Mouse (Mus musculus): ENCODE measurements at regions not wholly inside any gene's neighbourhood (a gene's known extent, or its start where the extent isn't known, plus 50 kb on each side); places are given as distances from the start of the nearest gene placed in this dataset.
A peak's percentile ranks its signal among the peaks of the same experiment; 100 is the strongest.

DNA sequence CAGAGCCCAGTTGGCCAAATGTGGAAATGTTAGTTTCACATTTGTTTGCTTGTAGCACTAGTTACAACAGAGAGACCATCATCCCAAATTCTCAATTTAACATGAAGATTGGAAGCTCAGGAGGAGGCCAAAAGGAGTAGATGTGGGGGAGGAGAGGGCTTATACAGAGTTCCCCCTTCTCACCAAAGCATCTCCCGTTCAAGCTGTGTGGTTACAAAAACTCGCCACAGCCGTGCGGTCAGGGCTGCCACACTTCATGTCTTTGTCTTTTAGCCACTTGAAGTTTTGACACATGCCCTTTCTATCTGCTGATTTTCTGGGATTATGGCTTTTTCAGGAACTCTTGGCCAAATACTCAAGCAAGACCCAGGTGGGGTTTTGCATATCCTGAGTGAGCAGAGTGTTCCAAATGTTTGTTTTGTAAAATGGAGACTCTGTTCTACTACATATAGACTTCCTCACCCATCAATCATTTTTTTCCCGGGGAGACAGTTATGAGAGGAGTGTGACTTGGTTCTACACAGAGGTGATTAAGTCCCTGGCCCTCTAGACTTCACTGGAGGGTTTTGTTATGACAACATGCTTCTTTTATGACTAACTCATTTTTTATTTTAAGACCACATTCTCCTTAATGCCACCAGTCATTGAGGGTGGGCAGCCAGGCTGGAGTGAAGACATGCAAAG is 605.4 kb upstream of the Sall1 start:
- no peak for DNase-seq (ENCODE audit: low spot score)

DNA sequence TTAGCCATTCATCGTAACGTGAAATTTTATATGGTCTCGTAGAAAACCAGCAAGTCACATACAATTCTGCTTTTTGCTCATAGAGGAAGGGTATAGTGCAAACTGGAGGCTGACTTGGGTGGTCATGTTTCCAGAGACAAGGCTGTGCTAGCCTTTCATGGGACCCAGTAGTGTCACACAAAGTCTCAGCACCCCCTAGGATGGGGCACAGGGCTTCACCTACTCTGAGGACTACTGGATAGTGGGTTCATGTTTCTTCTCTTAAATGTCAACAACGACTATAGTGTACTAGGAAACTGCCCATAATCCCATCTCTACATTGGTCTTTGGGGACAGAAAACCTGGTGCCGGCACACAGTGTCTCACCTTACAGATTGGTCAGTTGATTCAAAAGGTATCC is 603.0 kb upstream of the Sall1 start:
- no peak for DNase-seq (ENCODE audit: low spot score)

DNA sequence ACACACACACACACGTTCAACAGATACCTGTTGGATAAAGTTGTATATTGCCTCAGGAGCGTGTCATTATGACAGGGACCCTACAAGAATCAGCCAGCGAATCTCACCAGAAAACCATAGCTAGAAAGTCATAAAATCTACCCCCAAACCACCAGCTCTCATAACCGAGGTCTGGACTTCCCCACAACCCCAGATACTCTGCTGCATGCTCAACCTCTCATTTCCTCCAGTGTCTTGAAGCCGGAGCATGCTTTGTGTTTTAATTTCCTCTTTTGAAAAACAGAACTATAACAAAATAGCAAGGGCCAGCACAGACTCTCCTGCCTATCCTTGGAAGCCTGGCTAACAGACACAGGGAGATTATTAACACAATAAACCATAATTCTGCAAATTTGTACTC is 597.4 kb upstream of the Sall1 start:
- no peak for DNase-seq (ENCODE audit: low spot score)

DNA sequence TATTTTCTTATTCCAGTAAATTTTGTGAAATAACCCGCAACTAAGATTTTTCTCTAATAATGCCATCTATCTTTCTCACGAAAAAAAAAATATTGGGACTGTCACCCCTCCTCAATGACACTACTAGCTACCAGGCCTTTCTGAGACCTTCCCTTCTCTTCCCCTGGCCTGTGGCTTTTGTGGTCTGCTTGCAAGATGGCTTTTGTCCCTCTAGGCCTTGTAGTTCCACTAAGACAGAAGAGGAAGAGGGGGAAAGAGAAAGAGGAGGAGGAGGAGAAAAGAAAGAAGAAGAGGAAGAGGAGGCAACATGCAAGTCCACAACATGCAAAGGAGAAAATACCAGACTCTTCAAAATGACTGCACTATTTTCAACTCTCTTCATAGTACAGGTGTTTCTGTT is 590.9 kb upstream of the Sall1 start:
- DNase-seq (ENCODE audit: low spot score), result no peak

DNA sequence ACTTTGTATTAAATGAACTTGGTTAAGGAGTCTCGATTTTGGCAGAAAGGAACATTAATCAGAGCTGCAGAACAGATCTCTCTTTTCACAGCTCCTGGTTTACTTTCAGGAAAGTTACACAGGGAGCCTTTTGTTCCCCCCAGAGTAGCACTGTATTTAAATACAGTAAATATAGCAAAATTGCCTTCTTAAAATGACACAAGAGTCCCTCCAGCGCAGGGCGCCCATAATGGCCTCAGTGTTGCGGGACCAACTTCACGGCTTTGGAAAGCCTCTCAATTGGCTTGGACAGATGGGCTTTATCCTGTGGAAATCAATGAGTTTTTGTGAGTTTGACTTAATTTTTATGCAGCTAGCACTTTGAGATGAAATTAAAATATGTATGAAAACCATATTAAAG is 588.3 kb upstream of the Sall1 start:
- DNase-seq (ENCODE audit: low spot score), result no peak

DNA sequence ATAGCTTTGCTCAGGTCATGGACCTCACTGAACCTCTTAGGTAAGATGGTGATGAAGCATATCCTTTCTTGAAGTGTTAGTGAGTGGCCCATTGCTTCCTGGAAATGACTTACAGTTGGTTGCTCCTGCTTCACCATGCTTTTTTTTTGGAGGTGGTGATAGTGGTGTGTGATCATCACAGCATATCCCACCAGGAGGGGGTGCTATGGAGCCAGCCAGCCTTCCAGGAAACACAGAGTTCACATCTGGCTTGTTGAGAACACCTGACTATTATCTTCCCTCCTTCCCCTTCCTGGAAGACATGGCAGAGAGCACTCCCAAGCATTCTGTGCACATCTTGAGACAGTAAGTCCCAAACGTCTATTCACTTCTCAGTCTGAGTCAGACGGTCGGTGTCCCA is 586.6 kb upstream of the Sall1 start:
- no peak for DNase-seq (ENCODE audit: low spot score)

DNA sequence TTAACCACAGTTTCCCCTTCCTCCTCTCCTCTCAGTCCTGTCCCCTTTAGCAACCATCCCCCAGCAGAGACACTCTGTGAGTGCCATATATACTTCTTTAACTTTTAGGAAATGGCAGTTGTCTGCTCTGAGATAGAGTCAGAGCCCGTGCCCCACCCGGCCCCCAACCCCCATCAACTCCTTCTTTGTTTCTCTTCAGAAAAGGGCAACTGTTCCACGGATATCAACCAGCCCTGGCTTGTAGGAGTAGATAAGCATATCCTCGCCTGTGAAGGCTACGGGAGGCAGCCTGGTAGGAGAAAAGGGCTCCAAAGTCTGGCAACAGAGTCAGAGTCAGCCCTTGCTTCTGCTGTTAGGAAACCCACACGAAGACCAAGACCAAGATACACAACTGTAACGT is 574.1 kb upstream of the Sall1 start:
- no peak for DNase-seq (ENCODE audit: low spot score)

DNA sequence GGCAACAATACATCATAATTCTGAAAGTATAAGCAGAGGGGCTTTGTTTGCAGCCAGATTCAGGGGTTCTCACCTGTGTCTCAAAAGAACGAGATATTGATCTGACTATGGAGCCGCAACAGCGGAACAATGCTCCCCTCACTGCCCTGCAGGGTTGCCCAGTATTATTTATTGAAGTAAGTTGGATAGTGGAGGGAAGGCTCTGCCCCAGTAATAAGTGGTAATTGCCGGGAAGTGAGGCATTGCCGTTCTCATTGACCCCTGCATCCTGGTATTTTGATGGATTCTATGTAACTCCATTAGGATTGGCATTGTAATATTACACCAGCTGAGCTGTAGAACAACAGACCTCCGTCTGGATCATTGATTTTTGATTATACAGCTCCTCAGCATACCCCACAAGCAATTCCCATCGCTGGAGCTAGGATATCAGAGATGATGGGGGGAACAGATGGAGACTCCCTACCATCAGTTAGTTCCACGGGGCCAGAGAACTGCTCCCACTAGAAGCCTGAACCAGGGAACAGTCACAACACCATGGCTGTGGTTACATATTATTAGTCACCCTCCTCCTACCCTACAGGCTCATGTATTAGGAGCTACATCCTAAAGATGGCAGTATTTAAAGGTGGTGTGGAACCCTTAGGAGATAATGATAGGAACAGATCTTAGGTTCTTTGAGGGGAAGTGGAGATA is 572.0 kb upstream of the Sall1 start:
- DNase-seq (ENCODE audit: low spot score), result no peak

DNA sequence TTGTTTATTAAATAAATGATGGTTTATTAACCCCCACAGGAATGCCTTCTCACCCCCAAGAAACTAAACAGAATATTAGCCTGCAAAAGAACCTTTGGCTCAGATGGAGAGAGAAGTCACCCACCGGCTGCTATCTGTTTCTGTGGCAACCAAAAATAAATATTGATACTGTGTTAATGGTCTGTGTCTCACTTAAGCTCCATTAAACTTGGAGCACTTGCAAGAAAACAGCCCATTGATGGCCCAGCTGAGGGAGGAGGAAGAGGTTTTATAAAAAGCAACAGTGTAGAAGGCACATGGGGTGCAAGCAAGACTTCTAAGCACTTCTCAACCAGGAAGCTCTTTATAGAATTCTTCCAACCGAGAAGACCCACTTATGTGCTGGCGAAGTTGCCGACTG is 565.1 kb upstream of the Sall1 start:
- DNase-seq (ENCODE audit: low spot score), result no peak

DNA sequence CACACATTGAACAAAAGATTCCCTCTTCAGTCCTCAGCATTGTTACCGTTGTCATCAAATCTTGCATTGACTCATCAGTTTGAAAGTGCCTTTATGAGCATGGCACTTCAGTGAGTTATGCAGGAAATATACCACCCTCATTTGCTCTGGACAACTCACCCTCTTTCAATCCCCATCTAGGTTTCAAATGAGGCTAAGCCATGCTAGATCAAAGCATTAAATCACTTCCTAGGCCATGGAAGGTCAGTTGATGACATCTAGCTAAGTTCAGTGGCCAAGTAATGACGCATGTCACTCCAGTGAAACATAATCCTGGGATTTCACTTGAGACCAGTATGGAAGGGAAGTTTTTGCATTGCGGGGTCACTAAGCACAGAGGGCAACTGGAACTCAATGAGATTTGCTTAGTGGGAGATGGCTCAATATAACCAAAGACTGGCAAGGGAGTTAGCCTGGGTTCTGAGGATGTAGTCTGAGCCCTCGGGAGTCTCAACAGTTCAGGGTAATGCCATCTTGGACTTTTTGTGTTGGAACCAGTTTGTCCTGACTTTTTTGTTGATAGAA is 562.0 kb upstream of the Sall1 start:
- DNase-seq (ENCODE audit: low spot score), result no peak

DNA sequence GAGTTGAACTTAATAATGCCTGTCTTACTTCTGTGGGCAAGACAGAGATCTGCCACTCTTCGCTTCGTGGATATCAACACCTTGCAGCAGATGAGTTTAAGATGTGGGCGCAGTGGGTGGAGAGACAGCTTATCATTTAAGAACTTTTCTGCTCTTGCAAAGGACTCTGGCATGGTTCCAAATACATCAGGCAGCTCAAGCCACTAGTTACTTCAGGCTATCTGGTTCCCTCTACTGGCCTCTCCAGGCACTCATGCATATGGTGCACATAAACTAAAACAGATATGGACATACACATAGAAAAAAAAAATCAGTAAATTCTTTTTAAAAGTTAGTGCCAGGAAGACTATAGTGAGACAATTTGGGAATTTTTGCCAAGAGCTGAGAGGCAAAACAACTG is 560.5 kb upstream of the Sall1 start:
- DNase-seq (ENCODE audit: low spot score), result no peak

DNA sequence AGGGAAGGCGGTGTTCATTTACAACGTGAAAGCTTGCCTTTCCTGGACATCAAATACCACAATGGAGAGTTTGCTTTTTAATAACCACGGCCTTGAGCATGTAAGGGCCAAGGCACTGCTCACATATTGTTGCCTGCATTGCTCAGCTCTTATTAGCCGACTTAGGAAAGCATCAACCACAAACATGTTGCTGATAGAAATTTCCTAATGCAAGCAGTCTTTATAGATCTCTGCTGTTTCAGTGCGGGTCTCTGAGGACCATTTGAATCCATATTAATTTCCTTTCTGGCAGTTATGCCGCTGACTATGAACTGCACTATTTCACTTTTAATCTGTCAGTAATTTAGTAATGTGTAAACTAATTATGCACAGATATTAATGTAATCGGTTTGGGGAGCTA is 552.4 kb upstream of the Sall1 start:
- no peak for DNase-seq (ENCODE audit: low spot score)

DNA sequence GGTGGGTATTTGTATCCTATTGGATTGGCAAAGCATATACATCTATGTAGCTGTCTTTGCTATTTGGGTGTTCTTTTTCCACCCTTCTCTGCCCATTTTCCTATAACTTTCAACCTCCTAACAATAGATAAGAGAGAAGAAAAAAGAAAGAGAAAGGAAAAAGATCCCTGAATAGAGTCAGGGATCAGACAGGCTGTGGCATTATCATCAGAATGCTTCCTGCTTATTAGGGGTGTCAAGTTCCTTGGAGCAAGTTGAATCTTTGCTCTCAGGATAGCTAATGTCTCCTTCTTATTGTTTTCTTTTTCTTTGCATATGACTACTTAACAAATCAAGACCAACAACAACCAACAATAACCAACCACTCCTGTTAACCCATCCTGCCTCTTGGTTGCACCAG is 539.1 kb upstream of the Sall1 start:
- DNase-seq (ENCODE audit: low spot score), result no peak

DNA sequence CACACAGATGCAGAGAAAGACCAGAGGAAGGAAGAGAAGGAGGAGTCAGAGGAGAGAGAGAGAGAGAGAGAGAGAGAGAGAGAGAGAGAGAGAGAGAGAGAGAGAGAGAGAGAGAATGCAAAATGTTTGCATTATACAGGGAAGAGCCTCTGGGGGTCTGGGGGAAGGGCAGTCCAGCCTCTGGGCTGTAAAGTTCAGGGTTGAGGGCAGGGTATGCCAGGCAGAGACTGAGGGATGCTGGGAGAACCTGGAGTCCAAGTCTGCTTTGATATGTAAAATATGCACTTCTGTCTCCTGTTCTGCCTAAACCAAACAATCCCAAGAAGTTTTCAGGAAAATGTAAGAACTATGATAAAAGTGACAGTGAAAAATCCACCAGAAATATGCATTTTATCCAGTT is 538.6 kb upstream of the Sall1 start:
- DNase-seq (ENCODE audit: low spot score), result no peak

DNA sequence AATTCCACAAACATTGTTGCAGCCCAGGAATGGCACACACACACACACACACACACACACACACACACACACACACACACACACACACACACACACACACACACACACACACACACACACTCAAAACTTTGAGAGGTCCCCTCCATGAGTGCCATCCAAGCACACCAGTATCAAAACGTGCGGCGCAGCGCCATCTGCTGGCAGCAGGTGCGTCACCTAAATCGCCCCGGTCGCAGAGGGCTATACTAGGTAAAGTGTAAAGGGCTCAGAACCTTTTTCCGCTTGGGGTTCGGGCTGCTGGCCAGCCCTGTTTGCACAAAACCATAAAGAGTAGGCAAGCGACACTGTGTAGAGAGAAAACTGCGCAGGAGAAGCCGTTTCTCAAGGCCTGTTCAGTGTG is 527.9 kb upstream of the Sall1 start:
- peak; percentile 4 for DNase-seq (ENCODE audit: low spot score)

DNA sequence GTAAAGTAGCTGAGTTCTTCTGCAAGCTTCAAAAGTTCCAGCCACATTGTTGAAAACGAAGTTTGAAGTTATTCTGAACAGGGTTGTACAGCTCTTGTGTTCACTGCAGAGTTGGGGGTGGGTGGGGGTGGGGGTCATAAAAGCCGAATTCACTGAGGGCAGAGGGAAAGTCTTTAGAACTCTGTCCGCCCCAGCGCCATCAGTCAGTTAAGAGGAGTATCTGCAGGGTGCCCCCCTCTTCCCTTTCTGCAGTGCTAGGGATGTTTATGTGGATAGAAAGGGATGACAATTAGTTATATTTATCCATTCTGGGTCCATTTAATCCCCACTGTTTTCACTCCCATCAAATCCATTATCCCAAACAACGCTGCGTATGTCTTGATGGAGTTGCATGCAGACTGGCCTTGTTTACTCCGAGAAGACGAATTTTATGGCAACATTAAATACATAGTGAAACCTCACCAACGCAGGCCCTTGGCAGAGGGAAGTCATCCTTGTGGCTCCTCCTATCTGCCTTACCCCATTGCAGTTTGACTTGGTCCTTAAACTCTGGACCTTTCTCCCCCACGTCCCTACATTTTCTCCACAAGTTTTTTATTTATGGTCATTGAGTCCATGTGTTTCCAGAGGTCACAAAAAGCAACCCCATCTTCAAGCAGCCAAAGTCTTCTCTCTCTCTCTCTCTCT is 526.8 kb upstream of the Sall1 start:
- DNase-seq (ENCODE audit: low spot score), result no peak

DNA sequence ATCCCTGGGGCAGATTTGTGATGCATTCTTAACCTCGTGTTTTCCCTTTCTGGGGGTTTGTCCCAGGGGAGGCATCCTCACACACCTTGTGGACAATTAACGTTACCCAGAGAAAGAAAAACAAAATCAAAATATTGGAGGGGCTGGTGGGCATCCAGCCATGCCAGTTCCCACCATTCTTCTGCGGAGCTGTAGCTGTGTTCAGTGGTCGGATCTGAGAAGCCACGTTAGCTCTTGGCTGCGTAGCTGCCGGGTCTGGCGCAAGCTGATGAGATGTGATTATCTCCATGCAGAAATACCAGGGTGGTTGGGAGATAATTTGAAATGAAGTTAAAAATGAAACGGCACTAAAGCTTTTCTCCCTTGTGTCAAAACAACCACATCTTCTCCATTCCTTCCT is 525.4 kb upstream of the Sall1 start:
- DNase-seq (ENCODE audit: low spot score), result no peak

DNA sequence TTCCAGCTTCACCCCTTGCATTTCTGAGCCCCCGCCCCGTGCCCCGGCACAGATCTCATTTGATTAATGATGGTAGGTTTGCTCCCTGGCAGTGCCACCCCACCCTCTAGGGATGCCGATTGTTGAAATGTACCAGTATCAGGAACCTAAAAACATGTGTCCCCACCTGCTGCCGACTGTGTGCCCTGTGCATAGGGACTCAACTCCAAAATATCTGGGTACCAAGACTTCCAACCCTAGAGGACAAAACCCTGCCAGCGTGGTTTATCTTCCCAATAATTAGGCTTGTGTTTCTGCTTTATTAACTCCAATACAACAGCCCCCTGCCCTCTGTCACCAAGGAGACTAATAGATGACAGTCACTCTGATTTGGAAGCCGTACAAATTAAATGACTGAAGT is 524.7 kb upstream of the Sall1 start:
- DNase-seq (ENCODE audit: low spot score), result no peak

DNA sequence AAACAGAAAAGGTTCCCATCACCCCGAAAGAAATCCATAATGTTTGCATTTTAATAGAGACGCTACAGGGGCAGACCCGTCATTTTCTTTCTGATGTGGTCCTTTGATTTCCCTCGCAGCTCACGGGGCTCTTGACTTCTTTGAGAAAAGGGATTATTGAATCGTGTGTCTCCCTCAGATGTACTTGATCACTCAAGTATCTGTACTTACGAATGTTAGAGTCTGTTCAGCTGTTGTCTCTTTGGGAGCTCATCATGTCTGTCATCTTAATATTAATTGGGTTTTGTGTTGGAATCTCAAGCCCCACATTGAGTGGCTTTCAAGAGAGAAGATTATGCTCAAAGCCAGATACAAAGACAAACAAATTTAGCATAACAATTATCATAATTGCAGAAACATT is 523.0 kb upstream of the Sall1 start:
- no peak for DNase-seq (ENCODE audit: low spot score)

DNA sequence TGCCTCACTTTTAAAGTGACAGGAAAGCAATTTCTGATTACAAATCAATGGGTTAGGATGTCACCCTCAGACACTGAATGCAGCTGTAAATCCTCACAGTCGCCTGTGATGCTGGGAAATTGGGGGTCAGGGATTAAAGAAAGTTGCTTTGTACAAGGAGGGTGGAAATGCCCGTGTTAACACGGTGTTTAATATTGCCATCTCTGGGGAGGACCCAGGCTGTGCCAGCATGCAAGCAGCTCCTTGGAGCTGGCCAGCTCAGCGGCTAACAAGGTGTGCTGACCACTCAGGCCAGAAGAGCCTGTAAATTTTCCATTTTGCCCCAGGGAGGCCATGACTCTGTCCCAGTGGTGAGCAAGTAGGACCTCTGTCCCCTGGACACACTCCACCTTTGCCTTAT is 522.5 kb upstream of the Sall1 start:
- DNase-seq (ENCODE audit: low spot score), result no peak

DNA sequence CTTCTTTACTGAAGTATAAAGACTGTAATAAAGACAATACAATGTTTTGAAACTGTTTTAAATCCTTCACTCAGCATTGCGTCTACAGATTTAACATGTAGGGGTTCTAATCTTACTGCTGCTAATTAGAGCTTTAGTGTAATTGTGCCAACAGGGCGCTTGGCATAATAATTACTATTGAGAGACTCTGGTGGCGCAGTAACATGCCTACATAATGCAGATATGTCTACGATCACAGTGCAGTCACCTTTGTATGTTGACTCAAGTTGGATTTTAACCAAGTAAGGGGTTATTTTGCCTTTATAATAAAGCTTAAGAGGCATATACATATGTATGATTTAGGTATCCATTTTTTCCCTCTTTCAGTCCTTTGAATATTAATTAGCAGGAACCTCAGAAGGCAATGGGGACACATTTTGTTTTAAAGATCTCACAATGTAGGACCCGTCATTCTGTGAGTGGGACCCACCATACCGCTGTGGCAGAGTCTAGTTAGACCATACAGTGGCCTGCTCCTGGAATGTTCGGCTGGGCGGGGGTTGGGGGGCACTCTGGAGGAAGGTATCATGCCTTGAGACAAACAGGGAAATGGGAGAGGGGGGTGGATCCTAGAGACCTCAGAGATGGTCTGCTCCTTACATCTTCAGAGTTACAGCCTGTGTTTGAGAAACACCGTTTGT is 521.3 kb upstream of the Sall1 start:
- no peak for DNase-seq (ENCODE audit: low spot score)

DNA sequence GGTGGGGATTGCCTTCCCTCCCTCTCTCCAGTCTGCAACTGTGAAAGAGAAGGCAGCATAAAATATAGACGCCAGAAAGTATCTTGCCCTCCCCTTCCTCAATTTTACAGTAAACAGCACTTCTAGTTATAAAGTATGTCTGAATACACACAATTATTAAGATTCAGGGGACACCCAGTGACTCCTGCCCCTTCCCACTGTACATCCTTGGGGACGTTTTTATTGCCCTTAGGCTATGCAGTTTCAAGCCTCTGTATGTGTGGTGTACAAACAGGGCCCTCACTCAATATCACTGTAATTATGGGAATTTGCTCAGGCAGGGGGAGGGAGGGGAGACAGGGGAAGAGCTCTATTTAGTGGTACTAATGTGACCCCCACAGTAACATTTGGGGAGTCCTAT is 519.6 kb upstream of the Sall1 start:
- DNase-seq (ENCODE audit: low spot score), result no peak

DNA sequence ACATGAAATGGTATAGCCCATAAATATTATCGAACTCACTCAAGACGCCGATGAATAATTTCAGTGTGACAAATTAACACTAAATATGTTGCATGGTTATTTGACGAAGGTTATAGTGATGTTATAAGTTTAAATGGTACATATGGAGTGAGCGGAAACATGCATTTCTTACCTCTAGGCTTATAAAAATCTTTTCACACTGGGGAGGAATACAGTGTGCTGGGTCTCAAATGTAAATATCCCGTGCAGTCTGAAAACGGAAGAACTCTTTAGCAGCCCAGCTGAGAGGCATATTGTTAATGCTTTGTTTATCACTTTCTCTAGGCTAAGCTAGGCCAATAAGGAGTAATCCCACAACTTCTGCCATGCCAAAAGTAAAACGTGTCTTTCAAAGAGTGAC is 518.6 kb upstream of the Sall1 start:
- no peak for DNase-seq (ENCODE audit: low spot score)

All from ovary, adult 18-20 months (tissue).